Mouse (Mus musculus) limb, embryonic 11.5 days (tissue): ENCODE results near the gene Prkg1. TPM values are rescaled to one million over a fixed set of nuclear protein-coding genes. Genes with fewer than 3 reads are reported as not detected.
"Not testable (repeated sequence)": the region's sequence is repeated elsewhere in the genome, so short reads cannot be mapped to it uniquely, and the experiment has no call there.

Experiments
- ATAC-seq: fragments of 200-750 bp; cut with Nextera tagmentation; 2 replicates; pipeline ENCODE4 v1.8.0; 2017; ENCODE audit warnings: low read depth; ENCODE audit not compliant: insufficient number of reproducible peaks, low FRiP score, low TSS enrichment
- DNase-seq: peaks from one replicate; pipeline ENCODE4 v3.0.0-alpha.2; 2015; ENCODE audit warnings: low spot score
- H3K27ac ChIP-seq: fragments of 300-500 bp; sonication (generic); replicated peaks from 2 replicates; pipeline ENCODE4 v1.5.1; 2014; ENCODE audit warnings: low read depth, mild to moderate bottlenecking, low read length
- H3K27me3 ChIP-seq: fragments of 300-500 bp; sonication (generic); 2 replicates; pipeline ENCODE4 v1.6.1; 2014; ENCODE audit warnings: mild to moderate bottlenecking, low read length, mixed read lengths; ENCODE audit not compliant: control insufficient read depth, insufficient read depth
- H3K36me3 ChIP-seq: fragments of 300-500 bp; sonication (generic); 2 replicates; pipeline ENCODE4 v1.6.1; 2014; ENCODE audit warnings: mild to moderate bottlenecking, low read length, moderate library complexity, mixed read lengths; ENCODE audit not compliant: control insufficient read depth, insufficient read depth
- H3K4me1 ChIP-seq: fragments of 300-500 bp; sonication (generic); 2 replicates; pipeline ENCODE4 v1.6.1; 2014; ENCODE audit warnings: low read length, mixed read lengths; ENCODE audit not compliant: control insufficient read depth, insufficient read depth
- H3K4me2 ChIP-seq: fragments of 300-500 bp; sonication (generic); 2 replicates; pipeline ENCODE4 v1.6.1; 2014; ENCODE audit warnings: low read depth, mild to moderate bottlenecking, moderate library complexity; ENCODE audit not compliant: severe bottlenecking
- H3K4me3 ChIP-seq: fragments of 300-500 bp; sonication (generic); 2 replicates; pipeline ENCODE4 v1.5.1; 2014; ENCODE audit warnings: low read depth, low read length
- H3K9ac ChIP-seq: fragments of 300-500 bp; sonication (generic); 2 replicates; pipeline ENCODE4 v1.6.1; 2014; ENCODE audit warnings: mild to moderate bottlenecking, low read length
- H3K9me3 ChIP-seq: fragments of 300-500 bp; sonication (generic); 2 replicates; pipeline ENCODE4 v1.6.1; 2016; ENCODE audit warnings: low read length; ENCODE audit not compliant: control insufficient read depth
- WGBS: fragments of 180-500 bp; shearing (Covaris S2); extraction: QIAGEN DNeasy Blood & Tissue Kit; methylation state at CpG from one replicate; pipeline ENCODE4 v1.1.7; 2014; 5-methylcytosine and 5-hydroxymethylcytosine counted together
- polyA plus RNA-seq: library from polyadenylated mRNA; unstranded; fragments of >200 nt; fragmentation: Nextera tagmentation; extraction: Ambion mirVana; gene quantifications from 2 replicates; pipeline ENCODE4 v1.2.1, GENCODE M21; 2014

The Prkg1 gene
- polyA plus RNA-seq, 1 experiment from 2014 or later = 2.1 TPM

- Histone ChIP-seq H3K9me3 (no peaks in the 10 kb centered on the region), H3K4me1 (no peaks in the 10 kb centered on the region), H3K4me3 (no peak overlapping the region), H3K27me3 (peaks cover 5% of the 10 kb centered on the region), H3K27ac (no peak overlapping the region), H3K36me3 (no peaks in the 10 kb centered on the region), H3K4me2 (no peak overlapping the region), H3K9ac (no peak overlapping the region)
- ATAC-seq = no peak
- DNase-seq = no peak
- 8% methylated on average over 4 of the region's 4 CpGs for WGBS
These were observed 1211.1 kb downstream of the Prkg1 start for GRCm38 (mm10) chr19:30553740-30554139.

- Histone ChIP-seq H3K36me3 (no peaks in the 10 kb centered on the region), H3K9ac (no peak overlapping the region), H3K4me1 (no peaks in the 10 kb centered on the region), H3K4me2 (no peak overlapping the region), H3K27me3 (peaks cover 8% of the 10 kb centered on the region), H3K9me3 (no peaks in the 10 kb centered on the region), H3K4me3 (no peak overlapping the region), H3K27ac (no peak overlapping the region)
- ATAC-seq (no peak), DNase-seq (no peak)
- WGBS = 69% methylated on average over 8 of the region's 8 CpGs
These were observed 1212.6 kb downstream of the Prkg1 start for GRCm38 (mm10) chr19:30552260-30552659.

GRCm38 (mm10) chr19:30549854-30550647, 1214.8 kb downstream of the Prkg1 start:
- ATAC-seq (no peak), DNase-seq (no peak)
- Histone ChIP-seq H3K9me3 (no peaks in the 10 kb centered on the region), H3K36me3 (no peaks in the 10 kb centered on the region), H3K4me1 (no peaks in the 10 kb centered on the region), H3K27me3 (peaks cover 8% of the 10 kb centered on the region), H3K4me2 (peak overlapping the region; percentile 71), H3K27ac (no peak overlapping the region), H3K9ac (no peak overlapping the region), H3K4me3 (peak overlapping the region; percentile 31)
- under 1% methylated on average over 17 of the region's 17 CpGs for WGBS

- no peak within 1 kb of the TSS for H3K27ac ChIP-seq
- no peaks in the 10 kb centered on the region for H3K9me3 ChIP-seq
- DNase-seq = peak; percentile 83
- H3K4me1 ChIP-seq = no peaks in the 10 kb centered on the region
- peaks cover 8% of the 10 kb centered on the region for H3K27me3 ChIP-seq
- H3K36me3 ChIP-seq = no peaks in the 10 kb centered on the region
- H3K4me3 ChIP-seq = peak within 1 kb of the TSS; percentile 31
- H3K4me2 ChIP-seq = peak within 1 kb of the TSS; percentile 71
- ATAC-seq = peak; percentile 78; the same call in 1 of the 2 replicates
- peak within 1 kb of the TSS; percentile 22; the same call in 1 of the 2 replicates for H3K9ac ChIP-seq
- under 1% methylated on average over 26 of the region's 26 CpGs for WGBS
These were observed 1215.6 kb downstream of the Prkg1 start, which contains the start of gene Dkk1 for GRCm38 (mm10) chr19:30549044-30549853. Gene Dkk1, minus strand, starts transcription at chr19:30549665.

GRCm38 (mm10) chr19:30548411-30549043, 1216.3 kb downstream of the Prkg1 start:
- Histone ChIP-seq H3K27ac (no peak overlapping the region), H3K27me3 (peaks cover 8% of the 10 kb centered on the region), H3K36me3 (no peaks in the 10 kb centered on the region), H3K4me1 (no peaks in the 10 kb centered on the region), H3K9ac (no peak overlapping the region; the same call in 1 of the 2 replicates), H3K4me2 (peak overlapping the region; percentile 71), H3K4me3 (peak overlapping the region; percentile 31), H3K9me3 (no peaks in the 10 kb centered on the region)
- ATAC-seq (no peak), DNase-seq (peak; percentile 67)
- under 1% methylated on average over 23 of the region's 23 CpGs for WGBS

- H3K9me3 ChIP-seq, H3K4me1 ChIP-seq, H3K36me3 ChIP-seq, H3K27ac ChIP-seq, ATAC-seq, H3K27me3 ChIP-seq, DNase-seq: not testable (repeated sequence)
- Histone ChIP-seq H3K4me3 (peak overlapping the region; percentile 32), H3K4me2 (peak overlapping the region; percentile 58), H3K9ac (peak overlapping the region; percentile 53; the same call in 1 of the 2 replicates)
- 2% methylated on average over 42 of the region's 44 CpGs for WGBS
These were observed 1225.4 kb downstream of the Prkg1 start for GRCm38 (mm10) chr19:30539365-30539941.

GRCm38 (mm10) chr19:30516771-30517170, 1248.1 kb downstream of the Prkg1 start:
- DNase-seq (no peak), ATAC-seq (no peak)
- H3K27ac ChIP-seq = no peak overlapping the region
- no peak overlapping the region for H3K4me2 ChIP-seq
- no peak overlapping the region for H3K9ac ChIP-seq
- H3K4me1 ChIP-seq = no peaks in the 10 kb centered on the region
- no peaks in the 10 kb centered on the region for H3K9me3 ChIP-seq
- 64% methylated on average over 6 of the region's 6 CpGs for WGBS
- H3K27me3 ChIP-seq = no peaks in the 10 kb centered on the region
- no peaks in the 10 kb centered on the region for H3K36me3 ChIP-seq
- no peak overlapping the region for H3K4me3 ChIP-seq
